Mouse (Mus musculus) thymus, adult 2 months (tissue): ENCODE results near the gene Ldb3. TPM values are rescaled to one million over a fixed set of nuclear protein-coding genes. Genes with fewer than 3 reads are reported as not detected.

Experiments used
- DNase-seq: peaks from one replicate; pipeline ENCODE4 v3.0.0; 2021
- H3K27ac ChIP-seq: fragments of 200-500 bp; 2 replicates; pipeline ENCODE4 v1.5.1; 2012; ENCODE audit warnings: low read length, control low read depth; ENCODE audit not compliant: control insufficient read depth, insufficient read depth
- H3K27me3 ChIP-seq: fragments of 200-500 bp; 2 replicates; pipeline ENCODE4 v1.6.1; 2012; ENCODE audit warnings: mild to moderate bottlenecking, low read length, moderate library complexity, mixed read lengths; ENCODE audit not compliant: control insufficient read depth, insufficient read depth
- H3K36me3 ChIP-seq: fragments of 200-500 bp; 2 replicates; pipeline ENCODE4 v1.6.1; 2012; ENCODE audit warnings: mild to moderate bottlenecking, low read length, moderate library complexity; ENCODE audit not compliant: control insufficient read depth, insufficient read depth
- H3K4me1 ChIP-seq: fragments of 200-500 bp; replicated peaks from 2 replicates; pipeline ENCODE4 v1.6.1; 2012; ENCODE audit warnings: low read length; ENCODE audit not compliant: control insufficient read depth, insufficient read depth
- H3K4me3 ChIP-seq: fragments of 200-500 bp; 2 replicates; pipeline ENCODE4 v1.5.1; 2012; ENCODE audit warnings: mild to moderate bottlenecking, low read length, control low read depth, moderate library complexity; ENCODE audit not compliant: control insufficient read depth, insufficient read depth
- CTCF ChIP-seq: fragments of 200-500 bp; IDR thresholded peaks from 2 replicates; pipeline ENCODE4 v1.5.1; 2012; ENCODE audit warnings: mild to moderate bottlenecking, control low read depth, low read length, moderate library complexity, borderline replicate concordance; ENCODE audit not compliant: control insufficient read depth, poor library complexity, insufficient read depth; ENCODE audit errors: extremely low read depth
- POLR2A ChIP-seq: fragments of 200-500 bp; IDR thresholded peaks from 2 replicates; pipeline ENCODE4 v1.6.1; 2012; ENCODE audit warnings: mild to moderate bottlenecking, low read length, control low read depth, moderate library complexity; ENCODE audit not compliant: control insufficient read depth, poor library complexity, insufficient read depth; ENCODE audit errors: extremely low read depth
- WGBS: fragments of 180-500 bp; shearing (Covaris S2); methylation state at CpG from one replicate; pipeline ENCODE4 v1.1.7; 2018; 5-methylcytosine and 5-hydroxymethylcytosine counted together
- polyA plus RNA-seq: library from polyadenylated mRNA; depleted of rRNA; stranded (reverse); fragments of >200 nt; gene quantifications from 2 replicates; pipeline ENCODE4 v1.2.3, GENCODE M21; 2012

Ldb3 gene
- polyA plus RNA-seq, 1 experiment = 63.0 TPM

DNA sequence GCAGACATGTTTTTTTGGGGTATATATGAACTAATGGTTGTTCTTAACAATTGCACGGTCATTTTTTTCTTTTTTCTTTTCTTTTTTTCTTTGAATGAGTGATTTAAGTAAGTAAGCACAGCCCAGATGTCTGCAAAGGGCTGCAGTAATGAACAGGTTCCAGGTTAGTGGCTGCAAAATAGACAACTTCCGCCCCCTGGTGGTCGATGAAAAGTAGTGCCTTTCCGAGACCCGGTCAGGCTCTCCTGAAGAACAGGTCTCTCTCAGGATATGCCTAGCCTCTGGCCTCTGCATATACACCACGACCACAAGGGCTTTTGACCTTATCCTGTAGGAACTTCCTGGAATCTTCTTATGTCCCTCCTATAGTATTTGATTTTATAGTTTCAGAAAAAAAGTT, 18.2 kb downstream of the Ldb3 start:
- no peaks in the 10 kb centered on the region for H3K36me3 ChIP-seq
- TF ChIP-seq POLR2A (no peak), CTCF (no peak; the same call in 1 of the 2 replicates)
- no peak overlapping the region for H3K27ac ChIP-seq
- H3K4me3 ChIP-seq = no peak overlapping the region
- under 1% methylated on average over 6 of the region's 6 CpGs for WGBS
- peak; percentile 62 for DNase-seq
- H3K4me1 ChIP-seq = no peaks in the 10 kb centered on the region
- no peaks in the 10 kb centered on the region for H3K27me3 ChIP-seq

DNA sequence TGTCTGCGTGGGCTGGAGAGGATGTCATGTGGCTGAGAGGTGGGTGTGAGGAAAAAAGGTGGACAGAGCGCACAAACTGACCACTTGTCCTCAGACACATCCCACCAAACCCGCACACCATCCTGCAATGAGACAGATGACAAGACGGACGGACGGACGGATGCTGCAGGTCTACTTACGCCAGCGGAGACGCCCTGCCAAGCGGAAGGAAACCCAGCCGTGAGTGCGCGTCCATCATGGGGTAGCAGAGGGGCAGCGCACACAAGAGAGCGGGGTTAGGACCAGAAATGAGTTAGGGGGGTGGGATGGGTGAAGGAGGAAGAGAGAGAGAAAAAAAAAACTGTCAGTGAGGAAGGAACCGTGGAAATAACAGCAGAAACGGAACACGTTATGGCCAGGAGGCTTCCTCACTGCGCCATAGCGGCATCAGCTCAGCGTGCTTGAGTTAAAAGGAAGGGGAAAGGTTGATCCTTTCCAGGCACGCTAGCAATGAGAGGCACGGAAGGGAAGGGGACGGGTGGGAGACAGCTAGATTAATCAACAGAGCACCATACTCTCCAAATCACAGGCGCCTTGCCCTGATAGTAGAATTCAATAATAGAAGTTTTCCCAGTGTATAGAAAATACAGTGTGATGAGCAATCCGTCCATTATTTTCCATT, 18.8 kb downstream of the Ldb3 start:
- Histone ChIP-seq H3K27me3 (no peaks in the 10 kb centered on the region), H3K4me1 (no peaks in the 10 kb centered on the region), H3K4me3 (no peak overlapping the region), H3K27ac (no peak overlapping the region), H3K36me3 (no peaks in the 10 kb centered on the region)
- TF ChIP-seq CTCF (no peak), POLR2A (no peak)
- no peak for DNase-seq
- 30% methylated on average over 27 of the region's 27 CpGs for WGBS

DNA sequence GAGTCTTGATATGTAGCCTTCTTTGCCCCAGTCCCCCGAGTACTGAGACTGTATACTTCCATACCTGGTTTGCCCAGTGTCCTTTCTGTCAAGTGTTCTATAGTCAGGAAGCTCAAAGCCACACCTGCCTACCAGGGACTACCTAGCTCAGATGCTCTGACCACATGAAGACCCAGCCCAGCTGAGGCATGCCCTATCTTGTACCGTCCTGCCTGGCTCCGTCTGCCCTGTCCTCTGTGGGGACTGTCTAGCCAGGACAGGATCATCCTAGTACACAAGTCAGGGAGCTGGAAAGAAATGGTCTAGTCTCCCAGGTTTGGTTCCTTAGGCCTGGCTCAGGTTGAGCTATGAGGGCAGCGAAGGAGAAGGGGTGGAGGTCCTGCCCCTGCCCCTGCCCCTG, 19.9 kb downstream of the Ldb3 start:
- Histone ChIP-seq H3K4me1 (no peaks in the 10 kb centered on the region), H3K27ac (no peak overlapping the region), H3K36me3 (no peaks in the 10 kb centered on the region), H3K4me3 (no peak overlapping the region), H3K27me3 (no peaks in the 10 kb centered on the region)
- TF ChIP-seq CTCF (no peak), POLR2A (no peak)
- 83% methylated on average over 4 of the region's 4 CpGs for WGBS
- DNase-seq = no peak

GRCm38 (mm10) chr14:34567697-34568096, 20.8 kb downstream of the Ldb3 start:
- DNase-seq = no peak
- Histone ChIP-seq H3K36me3 (no peaks in the 10 kb centered on the region), H3K4me1 (no peaks in the 10 kb centered on the region), H3K4me3 (no peak overlapping the region), H3K27me3 (no peaks in the 10 kb centered on the region), H3K27ac (no peak overlapping the region)
- TF ChIP-seq CTCF (no peak), POLR2A (no peak)
- WGBS = 73% methylated on average over 5 of the region's 5 CpGs

- Histone ChIP-seq H3K27ac (no peak overlapping the region), H3K36me3 (no peaks in the 10 kb centered on the region), H3K4me1 (no peaks in the 10 kb centered on the region), H3K27me3 (no peaks in the 10 kb centered on the region), H3K4me3 (no peak overlapping the region)
- 94% methylated on average over 7 of the region's 7 CpGs for WGBS
- DNase-seq = no peak
- TF ChIP-seq POLR2A (no peak), CTCF (no peak)
Observed at GRCm38 (mm10) chr14:34566530-34566929, 22.0 kb downstream of the Ldb3 start.

DNA sequence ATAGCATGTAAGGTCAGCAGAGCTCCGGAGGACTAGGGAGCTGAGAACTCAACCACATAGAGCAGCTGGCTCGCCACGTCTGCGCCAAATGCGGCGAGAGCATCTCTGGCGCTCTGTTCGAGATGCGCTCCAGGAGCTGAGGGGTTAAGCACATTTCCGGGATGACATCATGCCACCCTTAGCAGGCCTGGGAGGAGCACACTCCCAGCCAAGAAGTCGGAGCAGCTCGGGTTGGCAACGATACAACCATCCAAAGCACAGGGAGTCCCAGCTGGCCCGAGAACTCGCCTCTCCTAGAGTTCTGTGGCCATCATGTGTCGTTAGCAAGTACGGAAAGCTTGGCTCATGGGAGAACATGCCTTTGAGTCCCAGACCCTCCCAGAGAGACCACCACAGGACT, 22.8 kb downstream of the Ldb3 start:
- no peak for DNase-seq
- Histone ChIP-seq H3K27me3 (no peaks in the 10 kb centered on the region), H3K27ac (no peak overlapping the region), H3K4me3 (no peak overlapping the region), H3K36me3 (no peaks in the 10 kb centered on the region), H3K4me1 (no peaks in the 10 kb centered on the region)
- 86% methylated on average over 17 of the region's 17 CpGs for WGBS
- no peak for TF ChIP-seq POLR2A

GRCm38 (mm10) chr14:34564646-34565045, 23.8 kb downstream of the Ldb3 start:
- Histone ChIP-seq H3K36me3 (no peaks in the 10 kb centered on the region), H3K4me3 (no peak overlapping the region), H3K4me1 (no peaks in the 10 kb centered on the region), H3K27ac (no peak overlapping the region), H3K27me3 (no peaks in the 10 kb centered on the region)
- TF ChIP-seq POLR2A (no peak), CTCF (no peak)
- DNase-seq = no peak
- 94% methylated on average over 5 of the region's 5 CpGs for WGBS
